Mouse (Mus musculus): ENCODE measurements around the gene Actr3. TPM values are rescaled to one million over a fixed set of nuclear protein-coding genes. Genes with fewer than 3 reads are reported as not detected.

Actr3 gene
- polyA plus RNA-seq, 1 experiment, result 94.2 TPM

DNA sequence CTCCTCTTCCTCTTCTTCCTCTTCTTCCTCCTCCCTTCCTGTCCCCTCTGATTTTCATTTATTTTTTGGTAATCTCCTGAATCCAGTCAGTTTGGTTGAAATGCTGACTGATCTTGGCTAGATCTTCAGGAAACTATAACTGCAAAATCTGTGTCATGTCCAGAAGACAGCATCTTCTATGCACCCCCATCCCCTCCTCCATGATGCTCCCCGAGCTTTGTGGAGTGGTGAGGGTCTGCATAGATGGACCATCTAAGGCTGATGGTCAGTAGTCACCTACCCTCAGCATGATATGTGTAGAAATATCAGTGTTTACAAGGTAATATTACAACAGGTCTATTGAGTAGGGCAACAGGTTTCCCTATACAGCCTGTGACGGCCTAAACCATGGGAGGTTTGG is 1.6 kb upstream of the Actr3 start:
- no peak for DNase-seq
- WGBS, result 85% methylated on average over 2 of the region's 2 CpGs
- TF ChIP-seq POLR2A (IDR thresholded peaks at IDR 0.05; ENCODE audit: borderline replicate concordance, insufficient read depth, low read length) (no peak), CTCF (IDR thresholded peaks at IDR 0.05; ENCODE audit: borderline replicate concordance, insufficient read depth, low read depth, low read length) (no peak)
- no peak overlapping the region for H3K4me3 ChIP-seq (replicated peaks; ENCODE audit: insufficient read depth, low read depth, low read length)
- H3K27ac ChIP-seq (ENCODE audit: insufficient read depth, low read length), result no peak overlapping the region
- no peaks in the 10 kb centered on the region for H3K27me3 ChIP-seq (ENCODE audit: control insufficient read depth, insufficient read depth, low read length)
- peaks cover 4% of the 10 kb centered on the region; the same call in 1 of the 2 replicates for H3K4me1 ChIP-seq (ENCODE audit: control insufficient read depth, insufficient read depth, low read length)

DNA sequence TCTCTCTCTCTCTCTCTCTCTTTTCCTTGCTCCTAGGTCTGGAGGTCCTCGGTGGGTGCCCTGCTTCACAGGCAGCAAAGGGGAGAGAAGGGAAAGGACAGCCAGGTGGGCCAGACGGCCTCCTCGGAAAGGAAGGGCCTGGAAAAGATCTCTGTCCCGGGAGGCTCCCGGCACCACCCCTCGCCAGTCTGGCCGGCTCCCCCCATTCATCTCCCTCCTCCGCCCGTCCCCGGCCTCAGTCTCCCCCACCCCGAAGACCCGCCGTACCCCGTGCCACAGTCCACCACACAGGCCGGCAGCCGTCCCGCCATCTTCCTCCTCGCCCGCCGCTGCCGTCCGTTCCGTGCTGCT is 534 bp downstream of the Actr3 start:
- Histone ChIP-seq H3K27ac (ENCODE audit: insufficient read depth, low read length) (peak overlapping the region; percentile 81), H3K4me3 (replicated peaks; ENCODE audit: insufficient read depth, low read depth, low read length) (peak overlapping the region; percentile 87), H3K27me3 (ENCODE audit: control insufficient read depth, insufficient read depth, low read length) (no peaks in the 10 kb centered on the region), H3K4me1 (ENCODE audit: control insufficient read depth, insufficient read depth, low read length) (peaks cover 4% of the 10 kb centered on the region; the same call in 1 of the 2 replicates)
- TF ChIP-seq POLR2A (IDR thresholded peaks at IDR 0.05; ENCODE audit: borderline replicate concordance, insufficient read depth, low read length) (no peak), CTCF (IDR thresholded peaks at IDR 0.05; ENCODE audit: borderline replicate concordance, insufficient read depth, low read depth, low read length) (no peak)
- DNase-seq, result no peak
- WGBS, result 0% methylated on average over 23 of the region's 23 CpGs

DNA sequence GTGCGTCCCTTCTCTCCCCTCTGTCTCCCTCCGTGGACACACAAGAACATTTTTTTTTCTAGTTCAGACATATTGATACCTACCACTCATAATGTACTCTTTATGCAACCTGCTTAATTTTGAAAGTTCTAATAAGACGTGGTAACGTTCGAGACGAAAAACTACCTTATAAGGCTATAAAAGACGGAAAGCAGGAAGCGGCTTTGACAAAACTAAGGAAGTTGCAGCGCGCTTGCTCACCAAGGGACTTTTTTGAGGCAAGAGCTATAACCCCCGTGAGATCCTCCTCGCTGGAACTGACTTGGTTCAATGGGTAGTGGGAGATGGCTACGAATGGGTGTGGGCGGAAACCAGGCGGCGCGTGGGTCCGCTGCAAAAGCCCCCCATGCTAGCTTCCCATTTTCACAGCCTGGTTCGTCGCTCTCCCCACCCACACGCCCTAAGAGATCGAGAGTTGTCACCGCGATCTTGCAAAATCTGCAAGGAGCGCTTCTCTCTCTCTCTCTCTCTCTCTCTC is 984 bp downstream of the Actr3 start:
- WGBS, result under 1% methylated on average over 25 of the region's 25 CpGs

DNA sequence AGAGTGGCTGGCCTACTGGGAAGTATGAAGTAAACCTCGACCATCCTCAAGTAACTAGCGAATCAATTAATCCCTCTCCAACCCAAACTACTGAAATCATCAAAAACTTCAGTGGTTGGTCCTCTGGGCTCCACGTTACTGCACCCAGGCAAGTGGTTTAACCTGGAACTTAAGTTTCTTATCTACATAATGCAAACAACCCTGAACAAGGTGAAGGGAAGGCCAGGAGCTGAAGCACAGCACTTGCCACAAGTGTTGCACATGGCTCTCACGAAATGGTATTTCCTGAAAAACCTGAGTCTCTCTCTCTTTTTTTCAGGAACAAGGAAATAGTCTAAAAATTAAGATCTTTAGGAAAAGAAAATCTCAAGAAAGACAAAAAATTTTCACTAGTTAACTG is 4.2 kb downstream of the Actr3 start:
- Histone ChIP-seq H3K27ac (ENCODE audit: insufficient read depth, low read length) (no peak overlapping the region), H3K4me1 (ENCODE audit: control insufficient read depth, insufficient read depth, low read length) (peaks cover 10% of the 10 kb centered on the region; the same call in 1 of the 2 replicates)
- TF ChIP-seq POLR2A (IDR thresholded peaks at IDR 0.05; ENCODE audit: borderline replicate concordance, insufficient read depth, low read length) (no peak), CTCF (IDR thresholded peaks at IDR 0.05; ENCODE audit: borderline replicate concordance, insufficient read depth, low read depth, low read length) (no peak)

More for the DNA sequence above, 984 bp downstream of the Actr3 start:
- Histone ChIP-seq H3K27ac (ENCODE audit: insufficient read depth, low read length) (peak overlapping the region; percentile 81), H3K4me3 (replicated peaks; ENCODE audit: insufficient read depth, low read depth, low read length) (peak overlapping the region; percentile 87), H3K4me1 (ENCODE audit: control insufficient read depth, insufficient read depth, low read length) (peaks cover 4% of the 10 kb centered on the region; the same call in 1 of the 2 replicates), H3K27me3 (ENCODE audit: control insufficient read depth, insufficient read depth, low read length) (no peaks in the 10 kb centered on the region)
- DNase-seq, result no peak
- TF ChIP-seq CTCF (IDR thresholded peaks at IDR 0.05; ENCODE audit: borderline replicate concordance, insufficient read depth, low read depth, low read length) (no peak), POLR2A (IDR thresholded peaks at IDR 0.05; ENCODE audit: borderline replicate concordance, insufficient read depth, low read length) (no peak)

DNA sequence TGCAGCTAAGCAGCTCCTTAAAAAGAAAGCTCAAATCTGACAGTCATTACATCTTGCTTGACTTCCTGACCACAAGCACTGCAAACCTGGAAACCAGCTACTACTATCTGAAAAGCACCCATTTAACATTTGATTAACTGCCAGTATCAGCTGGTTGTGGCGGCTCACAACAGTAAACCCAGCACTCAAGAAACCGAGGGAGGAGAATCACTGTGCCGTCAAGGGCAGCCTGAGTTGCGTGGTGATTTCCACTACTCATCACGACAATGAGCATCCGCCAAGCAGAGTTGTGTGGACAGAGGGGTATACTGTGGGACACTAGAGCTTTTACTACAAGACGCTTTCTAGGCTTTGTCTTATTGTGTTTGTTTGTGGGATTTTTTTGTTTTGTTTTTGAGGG is 4.8 kb downstream of the Actr3 start:
- H3K27me3 ChIP-seq (ENCODE audit: control insufficient read depth, insufficient read depth, low read length), result no peaks in the 10 kb centered on the region
- H3K27ac ChIP-seq (ENCODE audit: insufficient read depth, low read length), result no peak overlapping the region
- no peak for TF ChIP-seq CTCF (IDR thresholded peaks at IDR 0.05; ENCODE audit: borderline replicate concordance, insufficient read depth, low read depth, low read length)
- no peak for TF ChIP-seq POLR2A (IDR thresholded peaks at IDR 0.05; ENCODE audit: borderline replicate concordance, insufficient read depth, low read length)
- WGBS, result 51% methylated on average over 7 of the region's 7 CpGs
- H3K4me3 ChIP-seq (replicated peaks; ENCODE audit: insufficient read depth, low read depth, low read length), result no peak overlapping the region
- no peak for DNase-seq
- H3K4me1 ChIP-seq (ENCODE audit: control insufficient read depth, insufficient read depth, low read length), result peaks cover 10% of the 10 kb centered on the region; the same call in 1 of the 2 replicates

More for the DNA sequence above, 4.2 kb downstream of the Actr3 start:
- no peak for DNase-seq
- no peak overlapping the region for H3K4me3 ChIP-seq (replicated peaks; ENCODE audit: insufficient read depth, low read depth, low read length)
- no peaks in the 10 kb centered on the region for H3K27me3 ChIP-seq (ENCODE audit: control insufficient read depth, insufficient read depth, low read length)
- 76% methylated on average over 4 of the region's 4 CpGs for WGBS

DNA sequence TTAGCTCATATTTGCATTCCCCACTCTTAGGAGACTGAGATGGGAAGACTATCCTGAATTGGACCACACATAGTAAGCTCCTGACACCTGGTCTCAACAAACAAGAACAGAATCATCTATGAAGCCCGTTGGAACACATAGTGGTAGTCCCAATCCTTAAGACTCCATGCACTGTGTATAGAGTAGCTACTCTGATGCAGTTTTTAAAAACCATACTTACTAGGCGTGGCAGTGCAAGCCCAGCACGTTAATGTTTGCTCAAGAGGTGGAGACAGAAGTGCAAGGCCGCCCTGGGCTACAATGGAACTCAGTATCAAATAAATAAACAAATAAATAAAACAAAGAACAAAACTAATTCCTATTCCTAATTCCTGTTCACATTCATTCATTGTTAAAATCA is 5.5 kb downstream of the Actr3 start:
- no peak for TF ChIP-seq POLR2A (IDR thresholded peaks at IDR 0.05; ENCODE audit: borderline replicate concordance, insufficient read depth, low read length)
- no peak for TF ChIP-seq CTCF (IDR thresholded peaks at IDR 0.05; ENCODE audit: borderline replicate concordance, insufficient read depth, low read depth, low read length)
- Histone ChIP-seq H3K27me3 (ENCODE audit: control insufficient read depth, insufficient read depth, low read length) (no peaks in the 10 kb centered on the region), H3K4me3 (replicated peaks; ENCODE audit: insufficient read depth, low read depth, low read length) (no peak overlapping the region), H3K27ac (ENCODE audit: insufficient read depth, low read length) (no peak overlapping the region), H3K4me1 (ENCODE audit: control insufficient read depth, insufficient read depth, low read length) (peaks cover 10% of the 10 kb centered on the region; the same call in 1 of the 2 replicates)
- DNase-seq, result no peak
- 89% methylated on average over 4 of the region's 4 CpGs for WGBS

DNA sequence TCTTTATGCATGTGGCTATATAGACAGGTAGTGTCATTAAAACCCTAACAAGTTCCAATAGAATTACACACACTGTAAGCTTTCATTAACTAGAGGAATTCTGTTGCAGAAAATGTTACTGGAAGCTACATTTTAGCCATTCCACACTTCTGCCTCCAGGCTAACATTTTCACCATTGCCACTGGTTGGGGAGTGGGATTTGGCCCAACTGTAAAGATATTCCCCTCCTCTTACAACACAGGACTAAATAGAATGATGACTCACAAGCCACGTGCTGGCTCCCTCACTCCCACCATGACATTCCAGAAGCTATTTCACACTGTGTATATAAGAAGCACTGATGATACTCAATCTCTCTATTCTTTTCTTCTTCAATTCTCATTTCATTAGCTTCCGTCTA is 7.2 kb downstream of the Actr3 start:
- DNase-seq, result no peak
- Histone ChIP-seq H3K27ac (ENCODE audit: insufficient read depth, low read length) (no peak overlapping the region), H3K4me3 (replicated peaks; ENCODE audit: insufficient read depth, low read depth, low read length) (no peak overlapping the region), H3K27me3 (ENCODE audit: control insufficient read depth, insufficient read depth, low read length) (no peaks in the 10 kb centered on the region), H3K4me1 (ENCODE audit: control insufficient read depth, insufficient read depth, low read length) (peaks cover 10% of the 10 kb centered on the region; the same call in 1 of the 2 replicates)
- 54% methylated on average over 2 of the region's 2 CpGs for WGBS
- no peak for TF ChIP-seq POLR2A (IDR thresholded peaks at IDR 0.05; ENCODE audit: borderline replicate concordance, insufficient read depth, low read length)

DNA sequence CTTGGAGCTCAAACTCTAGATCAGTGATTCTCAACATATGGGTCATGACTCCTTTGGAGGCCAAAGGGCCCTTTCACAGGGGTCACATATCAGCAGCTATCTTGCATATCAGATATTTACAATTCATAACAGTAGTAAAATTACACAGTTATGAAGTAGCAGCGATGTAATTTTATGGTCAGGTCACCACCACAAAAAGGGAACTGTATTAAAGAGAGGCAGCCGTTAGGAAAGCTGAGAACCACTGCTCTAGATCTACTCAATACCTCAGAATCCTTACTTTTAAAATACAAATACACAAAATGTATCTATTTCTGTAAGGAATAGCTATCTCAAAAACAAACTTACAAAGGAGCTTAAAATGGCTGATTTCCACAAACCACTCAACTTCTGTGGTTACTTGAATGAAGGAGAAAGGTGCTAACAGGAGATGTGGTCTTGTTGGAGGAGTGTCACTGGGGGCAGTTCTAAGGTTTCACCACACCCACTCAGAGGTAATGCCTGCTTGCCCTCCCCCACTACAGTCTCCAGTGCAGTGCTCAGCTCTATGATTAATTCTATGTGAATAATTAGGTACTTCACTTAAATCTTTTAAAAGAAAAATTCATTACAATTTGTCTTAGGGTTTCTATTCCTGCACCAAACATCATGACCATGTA is 9.0 kb downstream of the Actr3 start:
- H3K27ac ChIP-seq (ENCODE audit: insufficient read depth, low read length), result no peak overlapping the region
- DNase-seq, result no peak
- no peak overlapping the region for H3K4me3 ChIP-seq (replicated peaks; ENCODE audit: insufficient read depth, low read depth, low read length)
- TF ChIP-seq POLR2A (IDR thresholded peaks at IDR 0.05; ENCODE audit: borderline replicate concordance, insufficient read depth, low read length) (no peak), CTCF (IDR thresholded peaks at IDR 0.05; ENCODE audit: borderline replicate concordance, insufficient read depth, low read depth, low read length) (no peak)
- H3K27me3 ChIP-seq (ENCODE audit: control insufficient read depth, insufficient read depth, low read length), result no peaks in the 10 kb centered on the region
- WGBS, result 90% methylated on average over 2 of the region's 2 CpGs
- peaks cover 5% of the 10 kb centered on the region; the same call in 1 of the 2 replicates for H3K4me1 ChIP-seq (ENCODE audit: control insufficient read depth, insufficient read depth, low read length)

Data from cerebellum, adult 2 months (tissue).